Mouse (Mus musculus): Measurements from ENCODE around the gene Gm10644. TPM values are rescaled to one million over a fixed set of nuclear protein-coding genes. Genes with fewer than 3 reads are reported as not detected.

The Gm10644 gene
- polyA plus RNA-seq, 1 experiment from 2014 or later: 0.84 TPM

DNA sequence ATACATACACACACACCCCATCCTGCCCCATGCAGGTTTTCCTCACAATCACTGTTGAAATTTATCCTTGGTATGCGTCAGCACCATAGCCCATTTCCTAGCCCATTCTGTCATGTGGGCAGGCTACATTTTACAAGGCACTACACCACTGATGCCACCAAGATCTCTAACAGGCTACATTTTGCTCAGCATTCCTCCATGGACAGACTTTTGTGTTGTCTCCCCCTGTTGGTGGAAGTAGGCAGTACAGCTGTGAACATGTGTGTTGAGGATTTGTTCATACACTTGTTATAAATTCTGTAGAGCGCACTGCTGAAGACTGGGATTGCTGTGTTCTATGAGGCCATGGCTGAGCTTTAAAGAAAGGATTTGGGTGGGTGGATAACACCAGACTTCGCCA is 33.4 kb downstream of the Gm10644 start:
- no peak for ATAC-seq (ENCODE audit: low FRiP score)
- H3K36me3 ChIP-seq: peaks cover 88% of the 10 kb centered on the region

DNA sequence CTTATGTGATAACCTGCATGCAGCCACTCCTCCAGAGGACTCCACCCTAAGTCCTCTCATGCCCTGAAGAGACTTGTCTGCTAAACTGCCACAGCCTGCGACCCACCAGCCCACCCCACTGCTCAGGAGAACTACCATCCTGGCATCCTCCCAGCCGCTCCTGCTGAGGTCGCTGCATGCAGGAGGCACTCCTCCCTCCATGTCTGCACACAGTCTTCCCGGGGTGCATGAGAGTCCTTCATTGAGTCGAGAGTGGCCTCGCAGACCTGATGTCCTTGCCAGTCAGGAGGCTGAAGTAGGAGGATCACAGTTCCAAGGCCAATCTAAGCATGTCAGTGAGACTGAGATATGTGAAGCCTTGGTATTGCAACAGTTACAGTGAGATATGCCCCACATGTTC is 37.4 kb downstream of the Gm10644 start:
- Histone ChIP-seq H3K36me3 (peaks cover 48% of the 10 kb centered on the region), H3K4me3 (no peak overlapping the region), H3K4me2 (no peak overlapping the region), H3K9ac (no peak overlapping the region), H3K4me1 (replicated peaks) (peaks cover 34% of the 10 kb centered on the region), H3K27me3 (no peaks in the 10 kb centered on the region), H3K9me3 (no peaks in the 10 kb centered on the region), H3K27ac (no peak overlapping the region)
- no peak for ATAC-seq (ENCODE audit: low FRiP score)
- WGBS: 76% methylated on average over 6 of the region's 6 CpGs

More for the DNA sequence above, 33.4 kb downstream of the Gm10644 start:
- no peaks in the 10 kb centered on the region for H3K27me3 ChIP-seq
- 77% methylated on average over 3 of the region's 3 CpGs for WGBS
- H3K4me2 ChIP-seq: no peak overlapping the region
- H3K27ac ChIP-seq: no peak overlapping the region
- no peak overlapping the region for H3K4me3 ChIP-seq
- H3K4me1 ChIP-seq (replicated peaks): no peaks in the 10 kb centered on the region; the same call in 1 of the 2 replicates
- H3K9me3 ChIP-seq: no peaks in the 10 kb centered on the region
- H3K9ac ChIP-seq: no peak overlapping the region

DNA sequence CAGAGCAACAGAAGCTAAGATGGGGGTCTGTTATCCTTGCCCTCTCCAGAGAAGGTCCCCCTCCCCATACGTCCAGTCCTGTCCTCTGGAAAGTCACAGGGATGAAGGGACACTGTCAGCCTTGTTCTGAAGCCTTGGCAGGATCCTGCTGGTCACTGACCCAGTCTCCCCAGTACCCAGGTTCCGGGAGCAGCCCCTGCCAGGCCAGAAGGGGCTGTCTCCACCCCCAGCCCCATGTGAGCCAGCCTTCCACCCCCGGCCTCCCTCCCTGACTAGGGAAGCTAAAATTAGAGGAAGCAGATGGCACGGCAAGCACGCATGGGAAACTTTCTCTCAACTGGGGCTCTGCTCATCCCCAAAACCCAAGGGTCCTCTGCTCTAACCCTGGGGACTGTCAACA is 39.0 kb downstream of the Gm10644 start:
- Histone ChIP-seq H3K27ac (no peak overlapping the region), H3K4me1 (replicated peaks) (peaks cover 45% of the 10 kb centered on the region), H3K27me3 (no peaks in the 10 kb centered on the region), H3K36me3 (peaks cover 36% of the 10 kb centered on the region), H3K4me3 (no peak overlapping the region), H3K4me2 (no peak overlapping the region), H3K9ac (0 out of 2 replicates have a peak overlapping the region, but pooled peaks have one; percentile 4), H3K9me3 (no peaks in the 10 kb centered on the region)
- ATAC-seq (ENCODE audit: low FRiP score): no peak
- WGBS: 65% methylated on average over 5 of the region's 5 CpGs

DNA sequence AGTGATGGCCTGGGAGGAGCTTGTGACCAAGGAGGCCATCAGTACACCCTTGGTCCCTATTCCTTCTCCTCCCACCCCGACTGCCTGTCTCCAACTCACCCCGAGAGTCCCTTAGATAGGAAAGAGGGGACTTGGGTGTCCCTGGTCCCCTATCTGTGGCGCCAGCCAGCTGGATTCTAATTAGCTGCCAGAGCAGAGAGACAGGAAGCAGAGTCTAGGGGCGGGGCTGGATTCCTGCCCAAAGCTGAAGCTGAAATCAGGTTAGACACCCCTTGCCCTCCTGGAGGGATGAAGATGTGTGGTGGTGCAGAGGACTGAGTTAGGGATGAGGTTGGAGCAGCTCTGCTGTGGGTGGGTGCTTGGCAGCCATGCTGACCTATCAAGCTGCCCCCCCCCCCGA is 40.1 kb downstream of the Gm10644 start:
- H3K27ac ChIP-seq: no peak overlapping the region
- peaks cover 57% of the 10 kb centered on the region for H3K4me1 ChIP-seq (replicated peaks)
- H3K9ac ChIP-seq: 0 out of 2 replicates have a peak overlapping the region, but pooled peaks have one; percentile 13
- no peaks in the 10 kb centered on the region for H3K9me3 ChIP-seq
- no peak overlapping the region for H3K4me3 ChIP-seq
- no peak for ATAC-seq (ENCODE audit: low FRiP score)
- WGBS: 75% methylated on average over 5 of the region's 5 CpGs
- H3K4me2 ChIP-seq: no peak overlapping the region
- no peaks in the 10 kb centered on the region for H3K27me3 ChIP-seq
- H3K36me3 ChIP-seq: peaks cover 26% of the 10 kb centered on the region

DNA sequence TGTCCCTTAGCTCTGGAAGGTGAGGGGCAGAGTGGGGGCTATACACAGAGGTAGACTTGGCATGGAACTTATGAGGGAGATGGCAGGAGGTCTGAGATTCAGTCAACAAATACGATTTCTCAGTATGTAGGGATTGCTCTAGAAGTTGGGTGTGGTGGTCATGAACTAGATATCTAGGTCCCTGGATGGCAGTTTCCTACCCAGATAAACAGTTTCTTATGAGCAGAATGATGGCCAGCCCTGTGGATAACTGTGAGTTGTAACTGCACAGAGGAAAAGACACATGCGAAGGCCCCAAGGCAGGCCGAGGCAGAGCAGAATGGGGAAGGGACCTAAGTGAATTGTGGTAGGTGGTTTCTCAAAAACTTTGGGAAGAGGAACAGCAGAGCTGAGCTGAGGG is 40.8 kb downstream of the Gm10644 start:
- no peak overlapping the region for H3K4me3 ChIP-seq
- H3K27me3 ChIP-seq: no peaks in the 10 kb centered on the region
- 0 out of 2 replicates have a peak overlapping the region, but pooled peaks have one; percentile 13 for H3K9ac ChIP-seq
- H3K36me3 ChIP-seq: peaks cover 23% of the 10 kb centered on the region
- no peak for ATAC-seq (ENCODE audit: low FRiP score)
- H3K27ac ChIP-seq: no peak overlapping the region
- peaks cover 63% of the 10 kb centered on the region for H3K4me1 ChIP-seq (replicated peaks)
- H3K9me3 ChIP-seq: no peaks in the 10 kb centered on the region
- no peak overlapping the region for H3K4me2 ChIP-seq
- WGBS: 93% methylated on average over 3 of the region's 3 CpGs

DNA sequence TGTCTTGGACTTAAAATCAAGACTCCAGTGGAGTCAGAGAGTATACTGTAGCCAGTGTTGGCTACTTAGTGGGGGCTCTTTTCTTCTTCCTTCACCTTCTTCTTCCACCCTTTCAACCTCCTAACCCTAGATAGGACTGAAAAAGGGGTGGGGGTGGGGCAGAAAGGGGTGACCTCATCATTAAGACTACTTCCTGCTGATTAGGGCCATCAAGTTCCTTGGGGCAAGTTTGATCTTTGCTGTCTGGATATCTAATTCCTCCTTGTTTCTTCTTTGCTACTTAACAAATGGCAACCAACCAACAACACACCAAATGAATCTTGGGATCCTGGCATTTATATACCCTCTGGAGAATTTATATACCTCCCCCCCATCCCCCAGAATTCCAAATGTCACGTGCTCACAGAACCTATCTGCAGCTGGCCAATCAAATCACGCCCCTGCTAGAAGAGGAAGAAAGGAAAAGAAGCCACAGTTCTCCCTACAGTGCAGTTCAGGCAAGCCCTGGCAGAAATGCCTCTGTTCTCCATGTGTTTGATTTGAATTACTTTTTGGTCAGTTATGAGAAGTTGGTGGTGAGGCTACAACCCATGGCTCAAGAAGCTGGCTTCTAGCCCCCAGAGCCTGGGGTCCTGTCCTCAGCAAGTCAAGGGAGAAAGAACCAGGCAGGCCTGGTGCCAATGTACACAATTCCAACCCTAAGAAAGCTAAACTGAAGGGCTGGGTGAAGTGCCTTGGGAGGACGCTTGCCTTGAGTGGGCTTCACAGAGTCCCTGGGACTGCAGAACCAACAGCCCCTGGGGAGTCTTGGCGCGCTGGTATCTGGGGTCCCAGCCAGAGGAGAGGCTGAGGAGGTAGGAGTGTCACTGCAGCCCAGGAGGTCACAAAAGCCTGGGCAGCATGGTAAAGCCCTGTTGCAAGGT is 42.9 kb downstream of the Gm10644 start:
- H3K9ac ChIP-seq: no peak overlapping the region
- H3K27me3 ChIP-seq: no peaks in the 10 kb centered on the region
- H3K36me3 ChIP-seq: peaks cover 6% of the 10 kb centered on the region
- H3K27ac ChIP-seq: no peak overlapping the region
- H3K4me1 ChIP-seq (replicated peaks): peaks cover 84% of the 10 kb centered on the region
- no peak overlapping the region for H3K4me2 ChIP-seq
- no peaks in the 10 kb centered on the region for H3K9me3 ChIP-seq
- ATAC-seq (ENCODE audit: low FRiP score): no peak
- 80% methylated on average over 5 of the region's 5 CpGs for WGBS
- no peak overlapping the region for H3K4me3 ChIP-seq

DNA sequence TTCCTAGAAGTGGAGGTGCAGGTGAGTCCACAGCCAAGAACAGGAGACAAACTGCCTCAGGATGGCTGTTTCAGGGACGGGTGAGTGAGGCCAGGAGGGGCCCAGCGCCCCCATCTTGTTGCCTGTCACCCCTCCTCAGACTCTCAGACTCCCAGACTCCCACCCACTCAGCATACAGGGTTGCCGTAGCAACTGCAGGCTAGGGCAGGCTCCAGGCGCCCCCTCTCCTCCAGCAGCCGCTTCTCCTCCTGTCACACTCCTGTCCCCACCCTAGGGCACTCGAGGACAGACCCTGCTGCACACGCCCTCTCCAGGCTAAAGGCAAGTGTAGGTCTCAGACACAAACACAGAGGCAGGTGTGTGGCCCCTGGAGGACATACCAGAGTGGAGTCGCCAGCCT is 45.7 kb downstream of the Gm10644 start:
- Histone ChIP-seq H3K4me1 (replicated peaks) (peaks cover 89% of the 10 kb centered on the region), H3K27me3 (no peaks in the 10 kb centered on the region), H3K4me3 (no peak overlapping the region), H3K9ac (0 out of 2 replicates have a peak overlapping the region, but pooled peaks have one; percentile 53), H3K4me2 (no peak overlapping the region), H3K9me3 (no peaks in the 10 kb centered on the region), H3K36me3 (peaks cover 15% of the 10 kb centered on the region; the same call in 1 of the 2 replicates), H3K27ac (no peak overlapping the region)
- ATAC-seq (ENCODE audit: low FRiP score): peak; percentile 26; the same call in 1 of the 2 replicates
- 42% methylated on average over 8 of the region's 8 CpGs for WGBS

DNA sequence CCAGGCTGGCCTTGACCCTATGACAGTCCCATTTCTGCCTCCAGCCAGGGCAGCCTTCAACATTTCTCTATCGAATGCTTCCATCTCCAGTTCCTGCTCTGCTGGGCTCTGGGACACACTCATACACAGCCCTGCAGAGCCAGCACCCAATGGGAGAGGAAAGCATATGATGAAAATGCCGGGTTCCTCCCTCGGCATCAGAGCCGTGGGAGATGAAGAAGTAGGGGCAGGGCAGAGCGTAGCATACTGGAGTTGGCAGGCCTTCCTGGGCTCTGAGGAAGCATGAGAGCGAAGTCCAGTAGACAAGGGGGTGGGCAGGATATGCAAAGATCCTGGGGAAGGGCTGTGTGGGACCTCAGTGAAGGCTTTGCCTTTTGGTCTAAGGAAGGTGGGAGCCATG is 46.4 kb downstream of the Gm10644 start:
- Histone ChIP-seq H3K4me1 (replicated peaks) (peaks cover 89% of the 10 kb centered on the region), H3K9ac (0 out of 2 replicates have a peak overlapping the region, but pooled peaks have one; percentile 53), H3K4me3 (no peak overlapping the region), H3K9me3 (no peaks in the 10 kb centered on the region), H3K36me3 (peaks cover 15% of the 10 kb centered on the region; the same call in 1 of the 2 replicates), H3K27me3 (no peaks in the 10 kb centered on the region), H3K27ac (no peak overlapping the region), H3K4me2 (no peak overlapping the region)
- no peak for ATAC-seq (ENCODE audit: low FRiP score)
- WGBS: 80% methylated on average over 6 of the region's 6 CpGs

DNA sequence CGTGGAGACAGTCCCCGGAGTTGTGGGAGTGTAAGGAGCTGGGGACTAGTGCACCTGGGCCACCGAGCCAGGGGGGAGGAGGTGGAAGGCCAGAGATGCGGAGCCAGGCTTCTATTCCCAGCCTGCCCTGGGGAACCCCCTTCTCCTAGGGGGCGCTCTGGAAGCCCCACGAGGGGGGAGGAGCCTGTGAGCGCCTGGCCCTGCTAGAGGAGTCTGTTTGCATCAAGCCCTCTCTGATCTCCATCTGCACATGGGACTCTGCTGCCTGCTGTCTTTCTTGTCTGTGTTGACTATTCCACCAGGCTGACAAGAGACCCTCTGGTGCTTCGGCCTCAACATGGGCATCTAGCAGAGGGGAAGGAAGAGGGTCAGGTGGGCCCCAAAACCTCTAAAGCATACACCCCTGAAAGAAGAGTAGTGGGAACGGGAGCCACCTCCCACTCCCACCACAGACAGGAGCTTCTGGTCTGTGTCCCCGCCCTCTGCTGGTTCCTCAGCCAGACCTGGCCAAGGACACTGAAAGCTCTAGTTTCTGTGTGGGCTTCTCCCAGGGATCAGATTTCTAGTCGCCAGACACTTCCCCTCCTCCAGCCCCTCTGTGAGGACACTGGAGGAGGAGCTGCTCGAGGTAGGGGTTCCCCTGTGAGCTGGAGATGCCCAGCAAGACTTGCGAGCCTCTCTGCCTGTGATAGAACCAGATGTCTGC is 51.9 kb downstream of the Gm10644 start:
- Histone ChIP-seq H3K27ac (peak overlapping the region; percentile 53), H3K4me2 (peak overlapping the region; percentile 87), H3K9me3 (no peaks in the 10 kb centered on the region), H3K36me3 (0 out of 2 replicates have a peak, but pooled peaks cover 11% of the 10 kb centered on the region), H3K9ac (peak overlapping the region; percentile 99), H3K27me3 (no peaks in the 10 kb centered on the region), H3K4me3 (peak overlapping the region; percentile 96), H3K4me1 (replicated peaks) (peaks cover 72% of the 10 kb centered on the region)
- no peak for ATAC-seq (ENCODE audit: low FRiP score)
- WGBS: 11% methylated on average over 11 of the region's 13 CpGs

DNA sequence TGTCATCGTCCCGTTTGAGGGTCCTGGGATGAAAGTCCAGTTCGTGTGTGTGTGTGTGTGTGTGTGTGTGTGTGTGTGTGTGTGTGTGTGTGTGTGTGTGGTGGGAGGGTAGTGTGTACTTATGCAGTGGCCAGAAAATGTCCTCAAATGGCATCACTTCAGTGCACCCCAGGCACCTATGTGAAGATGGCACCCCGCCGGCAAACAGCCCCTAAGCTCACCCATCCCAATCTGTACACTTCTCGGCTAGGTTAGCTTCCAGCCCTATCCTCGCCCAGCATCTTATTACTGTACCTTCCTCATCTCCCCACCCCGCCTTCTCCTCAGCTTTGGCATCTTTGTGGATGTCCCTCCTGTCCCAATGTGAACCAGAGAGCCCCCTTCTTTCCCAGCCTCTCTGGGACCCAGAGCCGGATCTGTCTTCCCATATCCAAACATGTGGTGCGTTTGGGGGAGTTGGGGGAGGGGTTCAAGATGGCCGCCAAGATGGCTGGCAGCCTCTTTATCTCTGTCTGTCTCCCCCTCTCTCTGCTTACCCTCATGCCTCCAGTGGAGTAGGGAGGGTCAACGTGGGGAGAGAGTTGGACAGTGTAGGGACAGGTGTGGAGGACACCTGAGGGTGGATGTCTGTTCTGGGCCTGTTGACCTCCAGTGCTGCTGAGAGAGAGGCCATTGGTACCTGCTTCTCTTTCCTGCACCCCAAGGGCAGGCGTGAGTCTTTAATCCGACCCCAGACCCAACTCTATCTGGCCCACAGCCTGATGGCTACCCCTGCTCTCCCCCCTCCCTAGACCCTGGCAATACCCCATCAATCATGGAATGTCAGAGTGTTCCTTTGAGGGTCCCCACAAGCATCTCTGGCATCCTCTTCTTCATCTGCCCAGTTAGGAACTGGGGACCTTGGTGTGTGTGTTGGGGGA is 53.2 kb downstream of the Gm10644 start:
- WGBS: 15% methylated on average over 14 of the region's 14 CpGs
- no peak for ATAC-seq (ENCODE audit: low FRiP score)
- Histone ChIP-seq H3K27ac (peak overlapping the region; percentile 100), H3K9me3 (no peaks in the 10 kb centered on the region), H3K4me2 (peak overlapping the region; percentile 87), H3K27me3 (no peaks in the 10 kb centered on the region), H3K9ac (peak overlapping the region; percentile 99), H3K36me3 (0 out of 2 replicates have a peak, but pooled peaks cover 11% of the 10 kb centered on the region), H3K4me1 (replicated peaks) (peaks cover 72% of the 10 kb centered on the region), H3K4me3 (peak overlapping the region; percentile 96)

DNA sequence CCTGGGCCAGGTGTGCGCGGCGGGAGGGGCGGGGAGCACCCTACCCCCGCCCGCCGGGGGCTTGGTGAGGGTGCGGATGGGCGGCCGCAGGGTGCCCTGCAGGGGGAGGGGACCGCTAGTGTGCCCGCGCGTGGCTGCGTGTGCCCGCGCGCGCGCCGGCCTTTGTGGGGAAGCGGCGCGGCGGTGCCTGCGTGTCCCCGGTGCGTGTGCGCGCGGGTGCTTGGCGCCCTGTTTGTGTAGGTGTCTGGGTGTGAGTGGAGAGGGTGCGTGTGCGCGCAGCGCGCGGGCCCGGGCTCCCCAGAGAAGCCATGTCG is 54.1 kb downstream of the Gm10644 start:
- H3K4me1 ChIP-seq (replicated peaks): peaks cover 70% of the 10 kb centered on the region
- peak overlapping the region; percentile 100 for H3K27ac ChIP-seq
- peak overlapping the region; percentile 96 for H3K4me3 ChIP-seq
- H3K4me2 ChIP-seq: peak overlapping the region; percentile 87
- no peaks in the 10 kb centered on the region for H3K9me3 ChIP-seq
- under 1% methylated on average over 39 of the region's 40 CpGs for WGBS
- no peak for ATAC-seq (ENCODE audit: low FRiP score)
- peak overlapping the region; percentile 99 for H3K9ac ChIP-seq
- H3K36me3 ChIP-seq: 0 out of 2 replicates have a peak, but pooled peaks cover 7% of the 10 kb centered on the region
- no peaks in the 10 kb centered on the region for H3K27me3 ChIP-seq

Measured in hindbrain, embryonic 13.5 days (tissue).